Mouse (Mus musculus) thymus, adult 2 months (tissue): ENCODE results near the gene Thsd7b.

ENCODE experiments used
- CTCF ChIP-seq: fragments of 200-500 bp; IDR thresholded peaks from 2 replicates; pipeline ENCODE4 v1.5.1; 2012; ENCODE audit warnings: mild to moderate bottlenecking, control low read depth, low read length, moderate library complexity, borderline replicate concordance; ENCODE audit not compliant: control insufficient read depth, poor library complexity, insufficient read depth; ENCODE audit errors: extremely low read depth
- POLR2A ChIP-seq: fragments of 200-500 bp; IDR thresholded peaks from 2 replicates; pipeline ENCODE4 v1.6.1; 2012; ENCODE audit warnings: mild to moderate bottlenecking, low read length, control low read depth, moderate library complexity; ENCODE audit not compliant: control insufficient read depth, poor library complexity, insufficient read depth; ENCODE audit errors: extremely low read depth

- TF ChIP-seq POLR2A: no peak
- TF ChIP-seq CTCF: no peak
Measured at GRCm38 (mm10) chr1:129963166-129963565, 690.1 kb downstream of the Thsd7b start.
